Mouse (Mus musculus) CH12.LX (cell line): ENCODE measurements around the gene Polr1b. TPM values are rescaled to one million over a fixed set of nuclear protein-coding genes. Genes with fewer than 3 reads are reported as not detected.

Experiments
- DNase-seq: peaks from one replicate; pipeline ENCODE4 v3.0.0-alpha.2; 2013; ENCODE audit errors: extremely low read depth
- H3K27ac ChIP-seq: 2 replicates; pipeline ENCODE4 v1.5.1; 2012; ENCODE audit warnings: low read depth, mild to moderate bottlenecking, control low read depth, moderate library complexity; ENCODE audit not compliant: insufficient read depth
- H3K27me3 ChIP-seq: replicated peaks from 2 replicates; pipeline ENCODE3; 2012; ENCODE audit warnings: inconsistent platforms
- H3K36me3 ChIP-seq, 2 experiments: replicated peaks in 1 of 2; 2 replicates each; pipeline versions ENCODE3 to v1.6.1; 2012; ENCODE audit warnings: inconsistent platforms in 1 of 2, low read length in 1 of 2, mild to moderate bottlenecking in 1 of 2, mixed read lengths in 1 of 2, moderate library complexity in 1 of 2; ENCODE audit not compliant: control insufficient read depth in 1 of 2, insufficient read depth in 1 of 2
- H3K4me1 ChIP-seq, 2 experiments: 2 replicates each; pipeline ENCODE4 v1.6.1; 2012; ENCODE audit warnings: inconsistent platforms in 1 of 2, moderate library complexity in 1 of 2; ENCODE audit not compliant: insufficient read depth in 2 of 2, control insufficient read depth in 1 of 2
- H3K4me2 ChIP-seq: 2 replicates; pipeline ENCODE4 v1.6.1; 2012; ENCODE audit warnings: low read depth, mild to moderate bottlenecking, control low read depth; ENCODE audit not compliant: poor library complexity, insufficient read depth, severe bottlenecking
- H3K4me3 ChIP-seq, 3 experiments: fragments of 150-350 bp in 1 of 3; sonication (generic) in 1 of 3; replicated peaks in 1 of 3; 2 replicates each; pipeline versions ENCODE3 to v1.5.1; 2011 to 2012; ENCODE audit warnings: low read depth in 2 of 3, low read length in 2 of 3, mild to moderate bottlenecking in 2 of 3, moderate library complexity in 2 of 3, control low read depth in 1 of 3, improper control_type of control experiment in 1 of 3, inconsistent platforms in 1 of 3, mixed read lengths in 1 of 3; ENCODE audit not compliant: poor library complexity in 1 of 3
- H3K79me2 ChIP-seq: replicated peaks from 2 replicates; pipeline ENCODE4 v1.6.1; 2012; ENCODE audit warnings: mild to moderate bottlenecking, moderate library complexity; ENCODE audit not compliant: control insufficient read depth, poor library complexity, insufficient read depth, severe bottlenecking; ENCODE audit errors: extremely low read depth
- H3K9ac ChIP-seq: 2 replicates; pipeline ENCODE4 v1.6.1; 2012; ENCODE audit warnings: low read depth, mild to moderate bottlenecking, control low read depth, moderate library complexity; ENCODE audit not compliant: insufficient read depth
- H3K9me3 ChIP-seq: replicated peaks from 2 replicates; pipeline ENCODE3; 2012; ENCODE audit warnings: low read length, inconsistent platforms, mixed read lengths
- BHLHE40 ChIP-seq: IDR thresholded peaks from 2 replicates; pipeline ENCODE4 v1.6.1; 2011; ENCODE audit warnings: mild to moderate bottlenecking, low read depth, low read length, improper control_type of control experiment
- CHD1 ChIP-seq: IDR thresholded peaks from 2 replicates; pipeline ENCODE4 v1.6.1; 2012; ENCODE audit warnings: low read depth, low read length, improper control_type of control experiment, inconsistent platforms
- CHD2 ChIP-seq: IDR thresholded peaks from 2 replicates; pipeline ENCODE4 v1.6.1; 2011; ENCODE audit warnings: low read length, improper control_type of control experiment
- CTCF ChIP-seq, 2 experiments: IDR thresholded peaks in 1 of 2; conservative IDR thresholded peaks in 1 of 2; 2 replicates each; pipeline ENCODE4 v1.5.1; 2011 to 2012; ENCODE audit warnings: low read depth in 2 of 2, low read length in 2 of 2, improper control_type of control experiment in 1 of 2, inconsistent platforms in 1 of 2, mild to moderate bottlenecking in 1 of 2, moderate library complexity in 1 of 2
- ELF1 ChIP-seq: IDR thresholded peaks from 2 replicates; pipeline ENCODE4 v1.6.1; 2014; ENCODE audit warnings: low read depth, mild to moderate bottlenecking, inconsistent platforms, low read length, improper control_type of control experiment
- EP300 ChIP-seq: IDR thresholded peaks from 2 replicates; pipeline ENCODE4 v1.6.1; 2011; ENCODE audit warnings: low read length, improper control_type of control experiment
- ETS1 ChIP-seq: conservative IDR thresholded peaks from 2 replicates; pipeline ENCODE4 v1.6.1; 2012; ENCODE audit warnings: low read depth, mild to moderate bottlenecking, inconsistent platforms, low read length, improper control_type of control experiment, moderate library complexity
- JUND ChIP-seq: conservative IDR thresholded peaks from 2 replicates; pipeline ENCODE4 v1.6.1; 2011; ENCODE audit warnings: low read depth, low read length, improper control_type of control experiment
- KAT2A ChIP-seq: IDR thresholded peaks from 2 replicates; pipeline ENCODE4 v1.6.1; 2012; ENCODE audit warnings: low read length, improper control_type of control experiment, inconsistent platforms; ENCODE audit not compliant: insufficient replicate concordance
- MAX ChIP-seq: IDR thresholded peaks from 2 replicates; pipeline ENCODE4 v1.6.1; 2011; ENCODE audit warnings: low read length, improper control_type of control experiment
- MAZ ChIP-seq: IDR thresholded peaks from 2 replicates; pipeline ENCODE4 v1.6.1; 2012; ENCODE audit warnings: low read depth, mild to moderate bottlenecking, inconsistent platforms, low read length, improper control_type of control experiment, moderate library complexity
- MEF2A ChIP-seq: IDR thresholded peaks from 2 replicates; pipeline ENCODE4 v1.6.1; 2014; ENCODE audit warnings: low read depth, mild to moderate bottlenecking, inconsistent platforms, low read length, improper control_type of control experiment, borderline replicate concordance
- MXI1 ChIP-seq: IDR thresholded peaks from 2 replicates; pipeline ENCODE4 v1.6.1; 2011; ENCODE audit warnings: mild to moderate bottlenecking, low read depth, low read length, improper control_type of control experiment
- MYC ChIP-seq: IDR thresholded peaks from 2 replicates; pipeline ENCODE4 v1.6.1; 2011; ENCODE audit warnings: low read depth, mild to moderate bottlenecking, improper control_type of control experiment, low read length
- NRF1 ChIP-seq: IDR thresholded peaks from 2 replicates; pipeline ENCODE4 v1.6.1; 2014; ENCODE audit warnings: low read depth, mild to moderate bottlenecking, inconsistent platforms, low read length, improper control_type of control experiment, moderate library complexity
- PAX5 ChIP-seq: IDR thresholded peaks from 2 replicates; pipeline ENCODE4 v1.6.1; 2012; ENCODE audit warnings: low read length, inconsistent platforms, mixed read lengths
- POLR2A ChIP-seq: IDR thresholded peaks from 2 replicates; pipeline ENCODE4 v1.6.1; 2011; ENCODE audit warnings: low read depth, mild to moderate bottlenecking, improper control_type of control experiment, low read length
- POLR2AphosphoS2 ChIP-seq: IDR thresholded peaks from 2 replicates; pipeline ENCODE4 v1.6.1; 2011; ENCODE audit warnings: low read depth, low read length, improper control_type of control experiment
- RAD21 ChIP-seq: IDR thresholded peaks from 2 replicates; pipeline ENCODE4 v1.6.1; 2011; ENCODE audit warnings: low read depth, mild to moderate bottlenecking, low read length, improper control_type of control experiment, moderate library complexity
- SMC3 ChIP-seq: IDR thresholded peaks from 2 replicates; pipeline ENCODE4 v1.6.1; 2011; ENCODE audit warnings: low read depth, low read length, improper control_type of control experiment
- TBP ChIP-seq: conservative IDR thresholded peaks from 2 replicates; pipeline ENCODE4 v1.6.1; 2011; ENCODE audit warnings: low read depth, low read length, improper control_type of control experiment
- TCF12 ChIP-seq: IDR thresholded peaks from 2 replicates; pipeline ENCODE4 v1.6.1; 2014; ENCODE audit warnings: low read depth, mild to moderate bottlenecking, inconsistent platforms, low read length, improper control_type of control experiment
- UBTF ChIP-seq: IDR thresholded peaks from 2 replicates; pipeline ENCODE4 v1.6.1; 2012; ENCODE audit warnings: low read depth, mild to moderate bottlenecking, inconsistent platforms, low read length, improper control_type of control experiment, moderate library complexity
- USF1 ChIP-seq: IDR thresholded peaks from 2 replicates; pipeline ENCODE4 v1.6.1; 2014; ENCODE audit warnings: low read depth, mild to moderate bottlenecking, inconsistent platforms, low read length, improper control_type of control experiment
- USF2 ChIP-seq: conservative IDR thresholded peaks from 2 replicates; pipeline ENCODE4 v1.6.1; 2011; ENCODE audit warnings: low read depth, low read length, improper control_type of control experiment
- ZC3H11A ChIP-seq: IDR thresholded peaks from 2 replicates; pipeline ENCODE4 v1.6.1; 2012; ENCODE audit warnings: low read depth, mild to moderate bottlenecking, inconsistent platforms, low read length, improper control_type of control experiment
- ZKSCAN1 ChIP-seq: IDR thresholded peaks from 2 replicates; pipeline ENCODE4 v1.6.1; 2012; ENCODE audit warnings: low read depth, inconsistent platforms, low read length, improper control_type of control experiment, borderline replicate concordance
- ZMIZ1 ChIP-seq: IDR thresholded peaks from 2 replicates; pipeline ENCODE4 v1.6.1; 2012; ENCODE audit warnings: low read depth, mild to moderate bottlenecking, inconsistent platforms, low read length, improper control_type of control experiment
- ZNF384 ChIP-seq: IDR thresholded peaks from 2 replicates; pipeline ENCODE4 v1.6.1; 2012; ENCODE audit warnings: low read depth, low read length, improper control_type of control experiment, inconsistent platforms
- dilution Hi-C: fragments of 300-500 bp; cut with MboI; formaldehyde crosslinking; loops from 2 replicates; pipeline ENCODE4 v1.14.3; 2020; ENCODE audit warnings: low sequenced_read_pairs; ENCODE audit not compliant: extremely low pct_unique_long_range_greater_than_20kb, extremely low pct_ligation_motif_present
- in situ Hi-C: fragments of 300-500 bp; cut with MboI; formaldehyde crosslinking; loops from 3 replicates; pipeline ENCODE4 v1.14.3; 2019; ENCODE audit warnings: low sequenced_read_pairs, low pct_ligation_motif_present, low pct_unique_long_range_greater_than_20kb, mixed read lengths
- polyA plus RNA-seq: library from polyadenylated mRNA; unstranded; fragments of >175 nt; gene quantifications from 2 replicates; pipeline ENCODE4 v1.2.1, GENCODE M21; 2012; ENCODE audit warnings: low read depth; ENCODE audit not compliant: insufficient read length
- total RNA-seq, 2 experiments: library from RNA; depleted of rRNA; stranded (reverse); fragments of 300-350 nt in 1 of 2; fragments of >200 nt in 1 of 2; gene quantifications; 2 replicates each; pipeline ENCODE4 v1.2.3; 2012 to 2014

Gene Polr1b
- total and polyA plus RNA-seq, 3 experiments, result 68.0 to 83.1 (median 70.5) TPM

DNA sequence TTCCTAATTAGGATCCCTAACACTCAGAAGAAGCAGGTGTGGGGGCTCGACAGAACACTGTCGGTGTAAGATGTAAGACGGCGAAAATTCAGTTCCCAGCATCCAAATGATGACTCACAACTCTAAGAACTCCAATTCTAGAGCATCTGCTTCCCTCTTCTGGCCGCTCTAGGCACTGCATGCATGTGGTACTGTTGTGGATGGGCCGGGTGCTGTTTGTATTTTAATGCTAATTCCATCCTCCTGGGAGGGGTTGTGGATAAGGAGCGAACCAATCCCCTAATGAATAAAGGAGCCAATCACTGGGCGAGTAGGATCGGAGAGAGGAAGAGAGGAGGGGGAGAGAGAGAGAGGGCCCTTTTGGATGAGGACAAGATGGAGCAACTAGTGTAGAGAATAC, 44.2 kb upstream of the Polr1b start:
- TF ChIP-seq MAX (no peak), MAZ (no peak), ZNF384 (no peak), UBTF (no peak), CHD2 (no peak), ZMIZ1 (no peak), TBP (no peak), ZKSCAN1 (no peak), KAT2A (no peak), ZC3H11A (no peak), USF1 (no peak), JUND (no peak), EP300 (no peak), TCF12 (no peak), CTCF (conservative IDR thresholded peaks at IDR 0.05 in 1 of 2, IDR thresholded peaks at IDR 0.05 in 1 of 2; ENCODE audit: low read depth in 2 of 2, low read length in 2 of 2) (peak; percentile 12 to 65; a peak in 2 of 4 replicates), MXI1 (no peak), PAX5 (no peak), USF2 (no peak), POLR2AphosphoS2 (no peak), CHD1 (no peak), RAD21 (peak; percentile 65), MYC (no peak), ELF1 (no peak), POLR2A (no peak), SMC3 (peak; percentile 53)
- in situ Hi-C loops, result no loop called here
- Histone ChIP-seq H3K27ac (no peak overlapping the region), H3K9me3 (peaks cover 5% of the 10 kb centered on the region), H3K4me1 (no peaks in the 10 kb centered on the region; a peak in 1 of 4 replicates), H3K4me2 (no peak overlapping the region), H3K36me3 (no peaks in the 10 kb centered on the region), H3K9ac (no peak overlapping the region), H3K79me2 (no peaks in the 10 kb centered on the region), H3K4me3 (no peak overlapping the region), H3K27me3 (no peaks in the 10 kb centered on the region)
- dilution Hi-C loops, result no loop called here
- no peak for DNase-seq

DNA sequence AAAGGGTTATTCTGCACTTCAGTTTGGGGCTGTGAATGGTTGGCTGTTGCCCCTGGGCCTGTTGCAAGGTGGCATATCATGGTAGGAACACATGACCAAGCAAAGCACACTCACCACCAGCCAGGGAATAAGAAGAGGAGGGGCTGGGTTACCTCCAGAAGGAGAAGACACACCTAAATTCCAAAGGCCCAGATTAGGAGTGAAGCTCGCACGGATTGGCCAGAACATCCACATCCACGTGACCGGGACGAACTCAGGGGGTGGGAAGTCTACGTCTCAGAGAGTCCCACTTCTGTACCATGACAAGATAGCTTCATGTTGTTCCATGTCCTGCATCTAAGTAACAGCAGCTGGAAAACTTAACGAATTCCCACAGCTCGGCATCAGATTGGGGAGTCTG, 43.5 kb upstream of the Polr1b start:
- TF ChIP-seq POLR2A (no peak), KAT2A (no peak), MXI1 (no peak), ETS1 (no peak), BHLHE40 (no peak), CHD2 (no peak), NRF1 (no peak), ZNF384 (no peak), UBTF (no peak), CTCF (conservative IDR thresholded peaks at IDR 0.05 in 1 of 2, IDR thresholded peaks at IDR 0.05 in 1 of 2; ENCODE audit: low read depth in 2 of 2, low read length in 2 of 2) (no peak), MEF2A (no peak), SMC3 (no peak), POLR2AphosphoS2 (no peak), MAZ (no peak), TBP (no peak)
- H3K27ac ChIP-seq, result no peak overlapping the region
- H3K79me2 ChIP-seq, result no peaks in the 10 kb centered on the region
- peaks cover 5% of the 10 kb centered on the region for H3K9me3 ChIP-seq
- dilution Hi-C loops, result no loop called here
- H3K4me1 ChIP-seq, result no peaks in the 10 kb centered on the region; a peak in 1 of 4 replicates
- H3K9ac ChIP-seq, result no peak overlapping the region
- DNase-seq, result no peak
- no peak overlapping the region for H3K4me3 ChIP-seq
- H3K27me3 ChIP-seq, result no peaks in the 10 kb centered on the region
- H3K4me2 ChIP-seq, result no peak overlapping the region
- in situ Hi-C loops, result no loop called here
- H3K36me3 ChIP-seq, result no peaks in the 10 kb centered on the region
